Mouse (Mus musculus) heart, postnatal 14 days (tissue): Measurements from ENCODE around the gene Sema5a. TPM values are rescaled to one million over a fixed set of nuclear protein-coding genes. Genes with fewer than 3 reads are reported as not detected.
A peak's percentile ranks its signal among the peaks of the same experiment; 100 is the strongest.

ENCODE experiments used
- DNase-seq, 2 experiments: peaks; one replicate each; pipeline ENCODE4 v3.0.0; 2021 to 2022
- intact Hi-C: fragments of 180-260 bp; cut with DNase I; formaldehyde crosslinking; loops from one replicate; pipeline ENCODE4 v1.15.1; 2025
- total RNA-seq, 2 experiments: library from RNA; stranded (reverse); gene quantifications; 2 replicates each; pipeline ENCODE4 v1.2.3; 2021

Sema5a gene
- total RNA-seq, 2 experiments from 2014 or later, result 16.8 to 16.9 TPM

DNA sequence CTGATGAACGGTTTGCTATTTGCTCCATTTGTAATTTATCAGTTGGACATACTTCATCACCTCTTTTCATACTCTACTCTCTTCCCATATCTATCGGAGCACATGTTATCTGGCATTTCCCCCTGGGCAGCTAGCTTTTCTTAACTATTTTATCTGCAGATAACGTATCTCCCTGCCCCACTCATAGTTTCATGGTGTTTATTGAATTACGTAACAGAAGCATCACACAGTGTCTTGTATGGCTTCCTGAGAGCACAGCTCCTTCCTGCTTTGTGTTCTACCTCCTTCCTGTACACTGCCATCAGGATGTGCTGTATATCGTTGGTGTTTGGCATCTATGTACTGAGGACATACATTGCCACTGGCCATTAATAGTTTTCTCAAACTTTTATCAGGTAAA lies 98.9 kb downstream of the Sema5a start:
- intact Hi-C loops, result no loop called here
- no peak for DNase-seq

DNA sequence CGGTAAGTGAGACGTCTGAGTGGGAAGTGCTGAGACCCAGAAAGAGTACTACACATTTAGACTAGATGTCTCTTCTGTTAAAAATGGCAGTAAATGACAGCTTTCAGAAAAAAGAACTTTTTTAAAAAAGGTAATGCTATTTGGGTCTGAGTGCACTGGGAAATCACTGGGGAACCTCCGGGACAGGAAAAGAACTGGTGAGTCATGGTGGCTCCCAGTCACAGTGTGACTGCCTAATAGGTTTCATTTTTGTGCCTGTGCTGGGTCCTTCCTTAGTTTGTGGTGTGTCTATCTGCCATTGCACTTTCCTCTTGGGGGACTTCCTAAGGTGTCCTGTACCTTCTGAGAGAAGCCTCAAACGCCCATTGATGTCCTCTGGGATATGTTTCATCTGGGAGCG lies 102.7 kb downstream of the Sema5a start:
- intact Hi-C loops, result no loop called here
- no peak for DNase-seq

DNA sequence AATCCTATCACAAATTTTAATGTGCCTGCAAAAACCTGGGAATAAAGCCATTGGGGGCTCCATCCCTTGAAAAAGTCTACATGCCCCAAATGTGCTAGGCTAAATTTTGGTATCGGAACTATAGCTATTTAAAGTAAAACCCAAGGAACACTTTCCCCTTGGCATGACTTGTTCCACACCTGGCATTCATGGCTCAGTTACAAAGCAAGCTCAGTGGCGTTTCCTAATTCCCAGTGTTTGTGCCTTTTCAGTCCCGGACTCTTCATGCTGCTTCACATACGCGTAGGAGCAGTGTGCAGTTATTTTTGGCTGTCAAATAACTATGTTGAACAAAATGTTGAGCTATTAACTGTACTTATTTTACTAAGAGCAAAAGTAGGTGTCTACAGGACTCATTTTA lies 104.7 kb downstream of the Sema5a start:
- intact Hi-C loops, result no loop called here
- no peak for DNase-seq

DNA sequence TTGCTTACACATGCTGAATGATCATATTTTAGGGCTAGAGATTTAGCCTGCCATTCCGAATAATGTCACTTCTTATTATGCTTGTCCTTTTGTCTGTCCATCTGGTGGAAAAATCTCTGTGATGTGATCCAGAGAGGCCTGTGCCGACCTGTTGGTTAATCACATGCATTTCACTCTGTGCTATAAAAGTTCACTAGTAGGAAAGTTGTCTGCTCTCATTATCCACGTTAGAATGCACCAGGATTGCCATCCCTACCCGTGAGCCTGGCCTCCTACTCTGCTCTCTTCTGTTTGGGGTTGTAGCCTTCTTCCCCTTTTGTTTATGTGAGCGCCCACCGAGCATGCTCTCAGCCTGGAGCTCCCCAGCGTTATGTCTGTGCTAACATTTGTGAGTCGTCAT lies 108.4 kb downstream of the Sema5a start:
- intact Hi-C loops, result loop anchor here (5.0 kb wide), 1 partner anchor 106 kb away; no protein-coding TSS in a partner anchor
- DNase-seq, result no peak

DNA sequence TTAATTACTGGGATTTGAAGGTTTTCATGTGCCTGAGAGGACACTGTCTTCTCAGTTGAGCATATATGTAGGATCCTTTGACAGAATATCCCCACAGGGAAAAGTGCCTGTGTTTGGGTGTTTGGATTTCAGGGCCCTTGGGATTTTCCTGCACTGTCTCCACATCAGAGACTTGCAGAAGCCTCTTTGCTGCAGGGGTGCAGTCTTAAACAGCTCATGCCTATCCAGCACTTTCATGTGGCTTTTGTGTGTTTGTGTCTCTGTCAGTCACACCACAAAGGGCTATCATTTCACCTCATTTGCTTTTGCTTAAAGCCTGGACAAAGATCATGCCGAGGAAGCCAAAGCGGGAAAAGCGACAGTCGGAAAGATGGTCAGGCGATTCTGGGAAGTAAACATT lies 108.9 kb downstream of the Sema5a start:
- intact Hi-C loops, result loop anchor here (5.0 kb wide), 1 partner anchor 106 kb away; no protein-coding TSS in a partner anchor
- no peak for DNase-seq

DNA sequence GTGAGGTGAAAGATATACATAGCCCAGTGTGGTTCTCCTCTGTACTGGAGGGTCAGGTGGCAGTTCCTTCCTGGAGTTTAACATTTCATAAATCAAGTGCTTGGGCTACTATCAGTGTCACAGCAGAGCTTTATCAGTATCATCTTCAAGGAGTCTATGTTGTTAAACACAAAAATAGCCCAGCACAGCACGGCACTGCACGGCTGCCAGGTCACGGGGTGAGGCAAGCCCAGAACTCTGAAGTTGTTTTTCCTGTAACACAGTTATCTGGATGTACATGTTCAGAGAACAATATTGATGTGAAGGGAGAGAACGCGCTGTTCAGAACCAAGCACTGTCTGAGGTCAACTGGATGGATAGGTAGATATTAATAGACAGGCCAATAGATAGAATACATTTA lies 112.2 kb downstream of the Sema5a start:
- intact Hi-C loops, result no loop called here
- DNase-seq, result peak in 1 of 2 experiments; percentile 23

DNA sequence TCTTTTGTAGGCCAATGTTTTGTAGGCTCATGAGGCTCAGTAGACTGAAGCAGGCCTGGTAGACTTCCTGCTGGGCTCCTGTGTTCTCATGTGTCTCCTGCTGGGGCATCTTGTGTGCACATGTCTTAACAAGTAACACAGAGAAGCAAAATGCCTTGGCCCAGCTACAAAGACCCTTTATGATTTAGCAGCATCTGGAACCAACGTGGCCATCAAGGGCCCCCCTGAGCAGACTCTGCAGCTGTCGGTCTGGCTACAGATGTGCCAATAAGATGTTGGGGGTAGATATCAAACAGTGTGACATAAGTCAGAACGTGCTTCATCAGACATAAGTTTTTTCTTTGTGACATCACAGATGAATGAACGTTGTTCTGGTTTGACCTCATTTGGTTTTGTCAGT lies 123.2 kb downstream of the Sema5a start:
- intact Hi-C loops, result no loop called here

DNA sequence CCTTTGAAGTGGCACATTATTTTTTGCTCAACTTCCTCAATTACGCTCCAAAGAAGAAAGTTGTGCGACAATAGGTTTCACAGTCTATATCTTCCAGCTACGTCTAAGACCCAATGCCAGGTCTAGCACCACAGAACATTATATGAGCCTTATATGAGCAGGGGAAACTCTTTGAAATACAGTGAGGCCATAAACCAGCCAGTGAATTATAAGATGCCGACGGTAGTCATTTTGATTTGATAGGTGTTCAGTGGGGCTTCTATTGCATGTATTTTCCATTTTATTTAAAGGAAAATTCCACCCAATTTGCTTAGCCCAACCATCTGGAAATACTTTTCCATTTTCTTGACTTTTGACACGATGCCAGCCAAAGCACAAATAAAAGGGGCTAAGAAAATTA lies 126.3 kb downstream of the Sema5a start:
- intact Hi-C loops, result no loop called here
- DNase-seq, result no peak

More for the DNA sequence above, 123.2 kb downstream of the Sema5a start:
- DNase-seq, result no peak

DNA sequence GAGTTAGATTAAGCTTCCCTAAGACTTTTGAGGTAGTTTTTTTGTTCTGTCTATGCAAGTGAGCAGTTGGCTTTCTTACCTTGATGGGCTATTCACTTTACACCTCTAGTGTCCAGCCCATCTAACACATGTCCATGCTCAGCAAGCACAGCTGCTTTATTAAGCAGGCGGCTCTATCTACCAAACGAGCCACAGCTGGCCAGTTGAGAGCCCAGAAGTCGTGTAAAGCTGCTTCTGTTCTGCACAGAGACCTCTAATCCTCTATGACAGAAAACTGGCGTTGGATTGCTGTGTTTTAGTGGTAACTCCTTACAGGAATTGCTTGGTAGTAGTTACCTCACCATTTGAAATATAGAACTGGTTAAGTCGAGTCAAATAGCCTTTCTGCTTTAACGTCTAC lies 126.8 kb downstream of the Sema5a start:
- peak in 1 of 2 experiments; percentile 5 for DNase-seq
- intact Hi-C loops, result no loop called here

DNA sequence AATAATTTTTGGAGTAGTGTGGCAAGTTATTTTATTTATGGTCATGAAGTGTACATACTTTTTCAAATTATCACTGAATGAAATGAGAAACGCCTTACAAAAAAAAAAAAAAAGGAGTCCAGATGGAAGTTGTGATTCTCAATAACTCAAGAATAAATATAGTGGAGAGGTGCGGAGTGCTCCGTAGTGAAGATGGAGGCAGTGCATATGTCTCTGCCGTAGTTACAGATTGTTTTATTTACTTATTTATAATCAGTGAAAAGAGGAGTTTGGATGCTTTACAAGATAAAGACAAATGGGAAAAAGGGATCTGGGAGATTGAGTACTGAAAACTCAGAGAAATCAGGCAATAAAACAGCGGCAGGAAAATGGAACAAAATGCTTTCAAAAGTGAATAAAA lies 131.7 kb downstream of the Sema5a start:
- no peak for DNase-seq
- intact Hi-C loops, result no loop called here

DNA sequence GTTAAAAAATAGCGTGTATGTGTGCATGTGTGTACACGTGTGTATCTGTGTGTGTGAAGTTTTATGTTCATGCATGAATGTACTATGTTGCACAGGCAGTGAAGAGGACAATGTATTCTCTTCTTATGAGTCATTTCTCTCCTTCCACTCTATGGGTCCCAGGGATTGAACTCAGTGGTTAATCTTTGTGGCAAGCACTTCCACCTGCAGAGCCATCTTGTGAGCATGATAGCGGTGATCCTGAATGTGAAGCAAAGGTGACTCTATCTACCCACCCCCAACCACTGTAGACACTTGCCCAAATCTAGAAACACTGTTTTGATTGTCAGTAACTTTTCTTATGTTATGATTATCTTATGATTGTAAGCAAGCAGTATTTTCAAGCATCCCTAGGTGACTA lies 133.2 kb downstream of the Sema5a start:
- intact Hi-C loops, result no loop called here
- DNase-seq, result no peak

DNA sequence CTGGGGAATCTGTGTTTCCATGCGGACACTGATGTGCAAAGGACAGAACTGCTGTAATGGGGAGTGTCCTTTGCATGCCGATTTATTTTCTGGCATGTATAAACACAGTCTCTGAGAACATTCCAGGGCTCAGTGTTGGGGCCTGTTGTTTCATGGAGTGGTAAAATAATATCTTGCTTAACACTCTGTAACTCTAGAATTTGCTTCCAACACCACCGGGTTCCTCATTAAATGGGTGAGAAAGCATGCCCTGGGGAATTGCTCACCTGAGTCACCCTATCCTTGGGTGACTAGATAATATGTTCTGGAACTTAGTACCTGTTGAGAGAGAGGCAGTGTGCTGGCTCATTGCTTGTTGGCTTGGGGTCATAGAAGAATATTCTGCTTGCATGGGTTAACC lies 135.7 kb downstream of the Sema5a start:
- no peak for DNase-seq
- intact Hi-C loops, result no loop called here

DNA sequence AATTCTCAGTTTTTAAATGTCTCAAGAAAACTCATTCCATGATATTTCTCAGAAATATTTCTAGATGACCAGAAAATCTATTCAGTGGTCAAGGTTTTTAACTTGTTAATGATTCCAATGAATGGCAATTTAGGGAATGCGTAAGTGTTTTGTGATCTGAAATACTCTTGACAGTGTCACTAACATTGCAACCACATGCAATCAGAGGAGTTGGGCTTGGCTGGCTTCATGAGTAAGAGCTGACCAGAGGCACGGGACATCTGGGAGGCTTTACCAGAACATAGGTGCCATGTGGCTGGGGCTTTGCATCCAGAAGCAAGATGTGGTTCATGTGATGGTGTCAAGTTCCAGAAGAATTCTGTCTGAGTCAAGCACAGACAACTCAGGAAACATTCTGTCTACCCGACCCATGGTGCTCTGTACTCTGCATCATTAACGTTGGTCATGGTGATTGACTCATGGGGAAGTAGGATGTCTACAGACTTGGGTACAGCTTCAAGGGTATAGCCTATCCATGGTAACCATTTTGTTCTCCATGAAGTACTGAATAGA lies 138.4 kb downstream of the Sema5a start:
- no peak for DNase-seq
- intact Hi-C loops, result no loop called here

DNA sequence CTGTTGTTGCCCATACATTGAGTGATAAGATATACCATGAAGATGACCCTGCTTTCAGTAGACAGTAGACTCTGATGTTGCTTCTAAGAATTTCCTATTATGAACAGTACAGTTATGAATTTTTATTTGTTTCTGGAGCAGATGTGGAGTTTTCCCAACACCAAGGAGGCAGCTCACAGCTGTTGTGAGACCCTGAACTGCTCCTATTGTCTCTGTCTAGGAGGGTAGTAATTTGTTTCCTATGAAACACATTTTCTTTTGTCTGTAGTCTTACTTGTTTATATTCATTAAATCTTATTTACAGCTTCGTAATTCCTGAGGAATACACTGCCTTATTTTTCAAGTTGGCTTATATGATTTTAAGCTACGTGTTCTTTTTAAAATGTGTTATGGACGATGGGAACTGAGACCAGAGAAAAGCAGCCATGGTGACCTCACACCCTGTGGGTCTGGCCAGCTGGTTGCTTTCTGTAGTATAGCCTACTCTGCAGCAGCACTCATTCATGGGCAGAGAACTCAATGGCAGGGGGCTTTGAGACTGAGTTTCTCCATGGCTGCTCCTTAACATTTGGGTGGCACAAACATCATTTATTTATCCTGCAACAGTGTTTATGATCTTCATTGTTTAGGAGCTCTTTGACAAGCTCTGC lies 151.8 kb downstream of the Sema5a start:
- no peak for DNase-seq
- intact Hi-C loops, result no loop called here

DNA sequence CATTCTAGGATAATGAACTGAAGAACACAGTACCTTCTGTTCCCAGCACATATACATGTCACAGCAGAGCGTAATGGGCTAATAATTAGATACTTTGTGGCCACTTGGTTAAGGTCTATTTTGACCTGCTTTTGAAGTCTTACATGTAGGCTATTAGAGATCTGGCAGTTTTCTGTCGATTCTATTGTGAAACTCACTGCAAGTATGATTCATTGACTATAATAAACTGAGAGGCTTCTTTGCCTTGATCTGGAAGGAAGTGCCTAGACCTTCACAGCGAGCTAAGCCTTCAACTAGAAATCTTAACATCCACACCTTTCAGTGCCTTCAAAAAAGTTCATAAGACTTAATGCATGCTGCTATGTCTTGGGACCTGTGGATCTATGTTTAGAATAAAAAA lies 152.5 kb downstream of the Sema5a start:
- intact Hi-C loops, result no loop called here
- DNase-seq, result no peak

DNA sequence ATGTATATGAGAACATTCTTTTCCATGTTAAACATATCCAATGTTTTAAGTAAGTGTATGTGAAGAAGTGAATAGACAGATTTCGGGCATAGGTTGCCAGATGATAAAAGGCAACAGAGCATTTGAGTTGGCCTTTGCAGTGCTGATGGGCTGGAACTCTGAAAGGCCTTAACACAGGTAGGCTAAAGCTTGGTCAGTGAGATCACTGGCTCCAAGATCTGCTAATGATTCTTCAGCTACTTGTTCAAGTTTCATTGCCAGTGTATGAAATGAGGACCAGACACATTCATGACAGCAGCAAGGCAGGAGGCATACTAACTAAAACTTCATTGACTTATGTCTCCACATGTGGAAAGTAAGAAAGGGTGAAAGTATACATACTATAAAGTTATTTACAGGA lies 154.1 kb downstream of the Sema5a start:
- DNase-seq, result no peak
- intact Hi-C loops, result no loop called here

DNA sequence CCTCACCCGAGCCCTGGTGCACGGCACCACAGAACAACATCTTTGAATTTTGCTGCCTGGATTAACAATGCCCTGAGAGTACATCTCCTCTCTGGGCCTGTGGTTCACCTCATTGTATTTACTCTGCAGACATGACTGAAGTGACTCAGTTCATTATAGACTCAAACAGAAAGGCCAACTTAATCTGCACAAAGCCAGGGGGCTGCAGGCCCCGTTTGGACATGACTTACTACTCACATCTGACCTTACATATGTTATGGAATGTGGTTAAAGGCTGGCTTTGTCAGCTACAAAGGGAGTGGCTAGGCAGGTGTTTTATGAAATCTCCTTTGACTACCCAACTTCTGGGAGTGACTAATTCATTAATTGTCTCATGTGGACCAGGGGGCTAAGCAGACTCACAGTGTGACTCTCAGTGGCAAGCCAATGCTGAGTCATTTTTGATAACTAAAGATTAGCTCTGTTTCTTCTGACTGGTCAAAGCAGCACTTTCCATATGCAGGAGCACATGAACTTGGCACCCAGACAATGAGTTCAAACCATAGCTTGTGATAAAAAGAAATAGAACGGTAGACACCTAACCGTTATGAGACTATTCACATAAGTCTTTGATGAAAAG lies 157.4 kb downstream of the Sema5a start:
- no peak for DNase-seq
- intact Hi-C loops, result no loop called here

DNA sequence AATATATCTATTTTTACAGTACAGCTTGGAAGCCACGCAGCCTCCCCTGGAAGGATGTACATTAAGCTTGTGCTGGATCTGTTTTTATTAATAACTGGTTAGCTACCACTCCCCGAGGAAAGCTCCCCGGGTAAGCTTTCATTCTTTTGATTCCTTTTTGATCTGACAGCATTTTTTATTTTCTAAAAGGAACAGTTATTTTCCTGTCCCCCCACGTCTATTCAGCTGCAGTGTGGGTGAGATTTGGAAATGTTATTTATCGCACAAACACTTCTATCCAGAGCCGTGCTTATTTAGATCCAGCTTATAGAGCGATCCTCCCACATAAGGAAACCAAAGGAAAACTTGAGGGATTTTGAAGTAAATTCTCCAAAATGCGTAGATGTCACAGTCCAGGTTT lies 158.7 kb downstream of the Sema5a start:
- no peak for DNase-seq
- intact Hi-C loops, result no loop called here

DNA sequence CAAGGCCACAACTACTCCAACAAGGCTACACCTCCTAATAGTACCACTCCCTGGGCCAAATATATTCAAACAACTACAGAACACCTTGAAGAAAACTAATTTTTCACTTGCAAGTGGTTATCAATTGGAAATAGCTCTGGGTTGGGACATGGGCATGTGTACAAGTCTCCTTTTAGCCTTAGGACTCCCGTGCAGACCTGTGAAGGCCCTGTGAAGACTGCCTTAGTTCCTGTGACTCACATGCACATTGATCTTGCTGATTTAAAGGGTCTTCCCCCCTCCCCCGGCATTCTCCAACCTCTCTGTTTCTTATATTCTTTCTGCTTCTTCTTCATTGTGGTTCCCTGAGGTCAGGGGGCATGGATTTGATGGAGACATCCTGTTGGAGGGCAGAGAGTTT lies 161.8 kb downstream of the Sema5a start:
- DNase-seq, result no peak
- intact Hi-C loops, result no loop called here

DNA sequence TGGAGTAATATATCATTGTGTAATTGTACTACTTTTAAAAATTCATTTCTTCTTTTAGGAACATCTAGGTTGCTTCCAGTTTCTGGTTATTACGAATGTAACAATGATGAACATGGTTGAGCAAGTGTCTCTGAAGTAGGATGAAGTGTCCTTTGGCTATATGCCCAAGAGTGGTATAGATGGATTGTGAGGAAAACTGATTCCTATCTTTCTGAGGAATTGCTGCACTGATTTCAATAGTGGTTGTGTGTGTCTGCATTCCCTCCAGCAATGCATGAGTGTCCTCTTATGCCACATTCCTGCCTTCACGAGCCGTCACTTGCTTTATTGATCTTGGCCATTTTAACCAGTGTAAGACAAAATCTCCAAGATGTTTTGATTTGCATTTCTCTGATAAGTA lies 163.2 kb downstream of the Sema5a start:
- intact Hi-C loops, result no loop called here
- DNase-seq, result no peak

DNA sequence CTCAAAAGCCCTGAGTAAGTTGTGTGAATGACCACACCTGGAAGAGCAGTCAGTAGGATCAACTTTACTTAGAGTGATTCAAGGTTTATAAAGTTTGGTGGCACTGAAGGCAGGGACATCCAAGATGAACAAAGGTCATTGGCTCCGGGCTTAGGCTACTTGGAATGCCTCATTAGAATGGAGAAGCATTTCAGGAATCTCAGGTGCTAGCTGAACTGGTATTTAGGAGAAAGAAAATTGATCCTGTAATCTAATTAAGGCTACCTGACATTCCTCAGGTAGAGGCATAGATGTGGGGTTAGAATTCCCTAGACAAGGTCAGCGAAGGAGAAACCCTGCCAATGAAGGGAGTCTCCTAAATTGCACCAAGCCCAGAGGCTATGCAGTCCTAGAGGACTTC lies 171.7 kb downstream of the Sema5a start:
- intact Hi-C loops, result no loop called here
- DNase-seq, result no peak

DNA sequence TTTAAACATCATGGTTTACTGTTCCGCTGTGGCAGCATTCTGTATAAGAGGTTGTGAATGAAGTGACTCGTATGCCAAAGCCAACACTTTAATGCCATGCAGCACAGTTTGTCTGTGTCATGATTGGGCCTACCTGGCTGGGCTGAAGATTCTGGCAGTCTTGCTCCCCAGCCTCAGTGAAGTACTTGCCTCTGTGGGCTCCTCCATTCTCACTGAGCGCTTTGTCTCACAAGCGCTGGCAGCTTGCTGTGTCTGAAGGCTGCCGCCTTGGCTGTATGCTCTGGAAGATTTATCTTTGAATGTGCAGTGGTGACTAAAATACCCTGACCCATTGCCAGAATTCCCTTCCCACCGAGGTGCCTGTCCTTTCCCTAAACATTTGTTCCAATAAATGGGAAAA lies 178.0 kb downstream of the Sema5a start:
- peak; percentile 11 for DNase-seq
- intact Hi-C loops, result no loop called here
